Mouse (Mus musculus) C2C12 (cell line): ENCODE measurements around the gene Alpl.
A peak's percentile ranks its signal among the peaks of the same experiment; 100 is the strongest.

Source experiments
- CTCF ChIP-seq: IDR thresholded peaks from one replicate; pipeline ENCODE4 v1.5.1; 2011; ENCODE audit not compliant: control insufficient read depth, insufficient read depth, insufficient read length
- FOSL1 ChIP-seq: IDR thresholded peaks from one replicate; pipeline ENCODE4 v1.8.0; 2011; ENCODE audit warnings: mild to moderate bottlenecking, low read length; ENCODE audit not compliant: poor library complexity, insufficient read depth, severe bottlenecking
- MAX ChIP-seq: IDR thresholded peaks from one replicate; pipeline ENCODE4 v1.6.1; 2011; ENCODE audit warnings: mild to moderate bottlenecking, control low read depth
- MYOD1 ChIP-seq: IDR thresholded peaks from one replicate; pipeline ENCODE4 v1.6.1; 2011; ENCODE audit warnings: low read depth; ENCODE audit not compliant: control insufficient read depth, insufficient read length
- USF1 ChIP-seq: IDR thresholded peaks from one replicate; pipeline ENCODE4 v1.6.1; 2011; ENCODE audit warnings: low read depth, mild to moderate bottlenecking, control low read depth, moderate library complexity

DNA sequence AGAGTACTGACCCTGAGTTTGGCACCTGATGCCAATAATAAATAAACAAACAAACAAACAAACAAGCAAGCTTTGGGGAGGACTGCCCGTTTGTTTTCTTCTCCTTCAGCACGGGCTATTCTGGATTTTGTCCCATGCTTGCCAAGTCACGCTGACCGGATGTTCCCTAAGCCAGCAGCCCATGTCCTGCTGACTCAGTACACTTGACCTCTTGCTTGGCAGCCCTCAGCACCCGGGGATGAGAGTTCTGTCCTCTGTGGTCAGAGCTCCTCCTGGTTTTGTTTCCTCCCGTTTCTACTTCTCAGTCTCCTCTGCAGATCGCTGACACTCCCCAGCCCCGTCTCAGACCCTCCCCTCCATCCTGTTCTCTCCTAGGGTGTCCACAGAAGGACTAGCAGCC is 41.6 kb upstream of the Alpl start:
- no peak for TF ChIP-seq CTCF
- TF ChIP-seq FOSL1: no peak
- TF ChIP-seq MAX: peak; percentile 29
- TF ChIP-seq MYOD1: no peak
- no peak for TF ChIP-seq USF1
